Mouse (Mus musculus) brain, embryonic 14.5 days (tissue): ENCODE measurements around the gene Klhl3. TPM values are rescaled to one million over a fixed set of nuclear protein-coding genes. Genes with fewer than 3 reads are reported as not detected.

Source experiments
- DNase-seq: peaks from one replicate; pipeline ENCODE4 v3.0.0-alpha.2; 2011; ENCODE audit warnings: low read depth
- CTCF ChIP-seq: fragments of 200-500 bp; IDR thresholded peaks from 2 replicates; pipeline ENCODE4 v1.5.1; 2012; ENCODE audit warnings: inconsistent platforms, mild to moderate bottlenecking, moderate library complexity, borderline replicate concordance; ENCODE audit not compliant: insufficient read depth, insufficient read length; ENCODE audit errors: extremely low read depth
- POLR2A ChIP-seq: fragments of 200-500 bp; IDR thresholded peaks from 2 replicates; pipeline ENCODE4 v1.6.1; 2012; ENCODE audit warnings: mild to moderate bottlenecking, inconsistent platforms, borderline replicate concordance; ENCODE audit not compliant: poor library complexity, insufficient read depth, insufficient read length, severe bottlenecking; ENCODE audit errors: extremely low read depth
- polyA plus RNA-seq: library from polyadenylated mRNA; depleted of rRNA; stranded (reverse); fragments of >200 nt; gene quantifications from 2 replicates; pipeline ENCODE4 v1.2.3, GENCODE M21; 2012; rRNA removed

Klhl3 gene
- 7.7 and 10.9 TPM in 2 replicates for polyA plus RNA-seq

DNA sequence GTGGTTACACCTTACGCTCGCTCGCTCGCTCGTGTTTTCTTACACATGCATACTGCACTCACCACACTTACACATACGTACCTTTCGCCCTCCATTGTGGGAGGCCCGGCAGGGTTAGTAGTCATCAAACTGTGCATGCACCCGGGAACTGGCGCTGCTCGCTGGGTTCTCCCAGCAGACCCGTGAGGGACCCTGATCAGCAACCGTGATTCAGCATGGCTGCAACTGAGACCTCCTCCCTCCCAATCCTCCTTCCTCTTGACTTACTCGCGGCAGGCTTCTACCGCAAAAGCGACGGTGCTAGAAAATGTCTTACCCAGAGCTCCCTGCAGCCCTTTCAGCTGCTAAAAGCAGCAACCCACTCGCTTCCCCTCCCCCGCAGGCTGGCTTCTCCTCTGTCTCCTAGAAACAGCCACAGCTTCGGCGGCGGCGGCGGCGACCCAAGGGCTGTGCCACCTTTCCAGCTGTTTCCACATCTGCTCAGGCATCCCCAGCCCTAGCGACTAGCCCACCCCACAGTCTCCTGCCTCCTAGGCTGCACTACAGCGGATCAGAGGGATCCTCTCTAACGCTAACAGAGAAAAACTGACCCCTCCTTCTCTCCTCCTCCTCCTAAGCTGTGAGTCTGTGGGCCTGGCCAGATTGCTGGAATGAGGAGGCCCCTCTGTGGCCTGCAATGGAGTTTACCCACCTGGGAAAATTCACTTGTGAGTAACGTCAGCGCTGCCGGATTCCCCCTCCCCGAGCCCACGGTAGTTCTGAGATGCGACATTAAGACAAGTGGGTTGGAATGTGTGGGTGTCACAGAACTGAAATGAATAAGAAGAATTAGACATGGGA, at the start of gene Klhl3:
Klhl3 (minus strand) TSS at position 532 of the 840 bp plus-strand sequence.
- peak; percentile 90 for DNase-seq
- TF ChIP-seq CTCF, result peak; percentile 51; the same call in 1 of the 2 replicates
- TF ChIP-seq POLR2A, result 0 out of 2 replicates have a peak, but pooled peaks have one; percentile 18

DNA sequence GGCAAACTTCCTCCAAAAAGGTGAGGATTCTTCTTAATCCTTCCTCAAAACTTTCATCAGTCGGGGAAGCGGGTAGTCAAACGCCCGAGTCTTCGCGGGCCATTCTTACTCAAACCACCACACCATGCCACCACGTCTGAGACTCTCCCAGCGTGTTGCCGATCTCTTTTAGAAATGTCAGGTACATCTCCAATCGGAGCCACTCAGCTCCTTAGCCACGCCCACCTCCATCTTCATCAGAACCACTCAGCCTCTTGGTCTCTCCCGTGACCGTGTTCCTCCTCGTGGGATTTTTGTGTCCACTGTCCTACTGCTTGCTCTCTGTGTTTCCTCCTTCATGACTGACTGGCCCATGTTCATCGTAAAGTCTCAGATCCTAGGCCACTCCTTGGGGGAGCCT, 47.4 kb upstream of the Klhl3 start:
- DNase-seq, result no peak
- TF ChIP-seq CTCF (no peak), POLR2A (no peak)

DNA sequence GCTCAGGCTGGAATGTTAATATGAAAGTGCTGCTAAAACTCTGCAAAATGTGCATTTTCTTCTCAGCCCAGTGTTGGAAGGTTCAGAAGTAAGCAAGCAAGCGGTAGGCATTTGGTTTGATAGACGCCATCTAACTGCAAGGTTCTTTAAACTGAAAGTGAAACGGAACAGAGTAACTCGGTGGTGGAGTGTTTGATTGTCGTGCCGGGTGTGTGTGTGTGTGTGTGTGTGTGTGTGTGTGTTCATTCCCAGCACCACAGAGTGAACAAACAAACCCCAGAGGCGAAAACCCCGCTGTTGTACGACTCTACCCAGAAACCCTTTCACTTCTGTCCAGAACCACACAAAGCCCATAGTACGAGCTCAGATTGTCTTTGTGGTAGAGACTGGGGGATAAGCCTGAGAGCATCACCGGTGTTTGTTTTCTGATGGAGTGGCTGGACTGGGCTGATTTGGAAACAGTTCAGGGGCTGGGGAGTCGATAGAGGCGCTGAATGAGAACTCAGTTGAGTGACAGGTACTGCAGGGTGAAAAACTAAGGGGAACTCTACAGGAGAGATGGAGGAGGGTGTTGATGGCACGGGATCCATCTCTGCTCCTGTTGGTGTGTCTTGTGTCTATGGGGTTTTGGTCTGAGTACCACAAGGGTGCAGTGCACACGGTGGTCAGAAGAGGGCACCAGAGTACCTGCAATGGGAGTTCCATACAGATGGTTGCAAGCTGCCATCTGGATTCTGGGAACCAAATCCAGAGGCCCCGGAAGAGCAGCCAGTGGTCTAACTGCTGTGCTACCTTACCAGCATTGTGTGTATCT, 44.9 kb upstream of the Klhl3 start:
- TF ChIP-seq CTCF, result peak; percentile 90
- TF ChIP-seq POLR2A, result no peak
- peak; percentile 94 for DNase-seq

DNA sequence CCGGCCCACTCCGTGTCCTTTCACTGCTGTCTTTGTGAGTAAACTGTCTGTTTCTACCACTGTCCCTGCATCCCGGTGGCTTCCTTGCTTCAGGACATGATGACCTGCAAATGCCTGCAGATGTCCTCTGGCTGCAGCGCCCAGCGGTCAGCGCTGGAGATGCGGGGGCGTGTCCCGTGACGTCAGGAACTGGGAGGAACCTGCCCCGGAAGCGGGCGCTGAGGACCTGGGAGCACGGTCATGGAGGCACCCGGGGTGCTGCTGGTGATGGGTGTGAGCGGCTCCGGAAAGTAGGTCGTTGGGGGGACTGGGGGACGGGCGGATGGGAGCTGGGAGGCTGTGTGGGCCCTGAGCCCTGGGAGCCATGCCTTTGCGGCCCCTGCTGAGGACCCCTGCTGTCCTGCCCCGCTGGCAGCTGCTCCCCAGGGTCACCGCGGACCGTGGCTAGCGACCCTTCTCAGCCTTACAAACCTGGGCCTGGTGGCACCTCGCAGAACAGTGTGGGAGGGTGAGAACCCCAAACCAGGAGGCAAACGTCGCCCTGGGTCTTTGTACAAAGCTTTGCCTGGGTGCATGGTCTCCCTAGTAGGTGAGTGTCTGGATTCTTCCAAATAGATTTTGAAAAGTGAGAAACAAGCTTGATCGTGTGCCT, 44.2 kb upstream of the Klhl3 start, which contains the start of gene Idnk:
Idnk (plus strand) TSS at position 203 of the 652 bp plus-strand sequence.
- DNase-seq, result peak; percentile 92
- peak; percentile 41; the same call in 1 of the 2 replicates for TF ChIP-seq POLR2A
- peak; percentile 53 for TF ChIP-seq CTCF

DNA sequence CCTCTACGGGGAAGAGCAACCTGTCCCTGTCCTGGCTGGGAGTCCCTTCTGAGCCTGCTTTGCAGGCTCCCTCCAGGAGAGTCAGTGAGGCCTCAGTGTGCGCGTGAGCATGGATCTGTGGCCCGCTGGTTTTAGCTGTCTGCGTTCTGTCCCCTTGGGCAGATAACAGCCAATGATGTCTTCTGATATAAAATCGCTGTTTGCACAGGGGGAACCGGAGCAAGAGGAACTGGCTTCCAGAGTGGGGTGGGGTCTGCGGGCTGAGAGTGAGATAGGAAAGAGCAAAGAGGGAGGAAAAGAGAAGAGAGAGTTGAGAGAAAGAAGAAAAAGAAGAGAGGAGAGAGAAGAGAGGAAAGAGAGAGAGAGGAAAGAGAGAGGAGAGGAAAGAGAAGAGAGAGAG, 43.6 kb upstream of the Klhl3 start:
- peak; percentile 29 for DNase-seq
- TF ChIP-seq CTCF, result no peak
- TF ChIP-seq POLR2A, result no peak

DNA sequence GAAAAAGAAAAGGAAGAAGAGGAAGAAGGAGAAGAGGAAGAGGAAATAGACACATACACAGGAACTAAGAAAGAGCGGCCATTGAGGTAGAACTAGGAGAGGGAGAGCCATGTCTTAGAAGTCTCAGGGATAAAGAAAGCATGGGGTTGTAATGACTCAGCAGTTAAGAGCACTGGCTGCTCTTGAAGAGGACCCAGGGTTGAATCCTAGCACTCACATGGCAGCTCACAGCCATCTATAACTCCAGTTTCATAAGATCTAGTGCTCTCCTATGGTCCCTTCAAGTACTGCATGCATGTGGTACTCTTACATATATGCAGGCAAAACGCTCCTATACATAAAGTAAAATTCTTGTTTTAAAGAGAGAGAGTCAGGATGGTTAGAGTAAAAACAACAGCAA, 42.6 kb upstream of the Klhl3 start:
- DNase-seq, result no peak
- TF ChIP-seq POLR2A (no peak), CTCF (no peak)

DNA sequence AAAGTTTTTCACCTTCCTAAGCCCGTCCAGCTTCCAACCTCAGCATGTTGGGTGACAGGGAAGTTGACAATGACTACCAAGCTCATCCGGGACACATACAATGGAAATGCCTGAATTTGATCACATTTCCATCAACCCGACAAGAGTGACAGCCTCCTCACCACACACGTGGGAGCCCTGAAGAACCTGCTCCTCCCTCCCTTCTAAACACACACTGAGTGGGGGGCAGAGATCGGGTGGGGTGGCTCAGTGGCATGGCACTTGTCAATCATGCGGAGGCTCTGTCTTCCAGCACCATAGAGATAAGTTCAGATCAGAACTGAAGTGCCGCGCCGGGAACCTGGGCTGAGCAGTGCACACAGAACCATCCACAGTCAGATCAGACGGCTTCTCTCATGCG, 37.0 kb upstream of the Klhl3 start:
- no peak for DNase-seq
- no peak for TF ChIP-seq CTCF
- no peak for TF ChIP-seq POLR2A

DNA sequence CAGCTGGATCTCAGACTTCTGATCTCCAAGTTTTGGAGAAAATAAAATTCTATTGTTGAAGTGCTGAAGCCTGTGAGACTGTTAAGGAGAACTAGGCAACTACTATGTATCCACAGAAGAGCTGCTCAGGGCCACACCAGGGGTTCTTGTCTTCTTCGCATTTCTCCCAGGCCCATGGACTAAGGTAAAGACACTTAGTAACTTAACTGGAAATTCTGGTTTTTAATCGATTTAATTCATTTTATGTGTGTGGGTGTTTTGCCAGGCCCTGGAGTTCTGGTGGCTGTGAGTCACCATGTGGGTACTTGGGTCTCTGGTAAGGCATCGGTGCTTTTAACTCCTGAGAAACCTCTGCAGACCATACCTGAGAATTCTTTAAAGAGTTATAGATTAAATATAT, 36.2 kb upstream of the Klhl3 start:
- no peak for TF ChIP-seq CTCF
- TF ChIP-seq POLR2A, result no peak
- DNase-seq, result no peak

DNA sequence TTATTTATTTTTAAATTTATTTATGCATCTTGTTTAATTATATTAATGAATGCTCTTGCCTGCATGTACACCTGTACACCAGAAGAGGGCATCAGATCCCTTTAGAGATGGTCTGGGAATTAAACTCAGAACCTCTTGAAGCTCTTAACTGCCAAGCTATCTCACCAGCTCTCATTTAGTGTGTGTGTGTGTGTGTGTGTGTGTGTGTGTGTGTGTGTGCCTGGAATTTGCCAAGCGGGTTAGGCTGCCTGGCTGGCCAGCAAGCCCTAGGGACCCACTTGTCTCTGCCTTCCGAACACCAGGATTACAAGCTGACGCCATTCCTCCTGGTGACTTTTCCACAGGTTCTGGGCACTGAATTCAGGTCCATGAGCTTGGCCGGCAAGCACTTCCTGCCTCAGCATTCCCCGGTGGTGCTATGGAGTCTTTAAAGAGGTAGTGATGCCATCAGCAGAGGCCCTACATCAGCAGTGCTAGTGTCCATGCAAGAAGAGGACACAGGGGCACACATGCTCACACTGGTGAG, 35.7 kb upstream of the Klhl3 start:
- DNase-seq, result peak; percentile 77
- TF ChIP-seq POLR2A, result no peak
- TF ChIP-seq CTCF, result peak; percentile 45; the same call in 1 of the 2 replicates

DNA sequence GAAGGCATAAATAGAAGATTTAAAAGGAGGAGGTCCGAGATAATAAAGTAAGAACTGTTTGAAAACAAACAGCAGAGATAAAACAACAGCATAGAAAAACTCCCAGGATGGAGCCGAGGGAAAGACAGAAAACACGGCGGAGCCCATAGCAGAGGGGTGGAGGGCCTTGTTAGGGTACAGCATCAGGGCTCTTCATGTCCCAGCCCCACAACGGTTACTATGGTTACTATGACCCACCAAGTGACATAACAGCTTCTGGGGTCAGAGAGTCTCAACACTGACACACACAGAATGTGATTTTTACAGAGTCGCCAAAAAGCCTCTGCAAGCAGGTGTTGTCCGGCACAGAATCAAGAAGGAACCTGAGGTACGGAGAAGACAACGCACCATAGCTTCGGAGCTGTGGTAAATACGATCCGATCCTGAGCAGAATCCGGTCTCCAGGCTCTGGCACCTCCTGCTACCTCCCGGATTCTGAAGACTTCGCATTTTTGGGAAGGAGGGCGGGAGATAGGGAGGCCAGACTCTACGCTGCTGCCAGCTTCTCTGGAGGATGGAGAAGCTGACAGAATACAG, 35.0 kb upstream of the Klhl3 start:
- TF ChIP-seq POLR2A, result no peak
- TF ChIP-seq CTCF, result no peak
- DNase-seq, result peak; percentile 94
